Mouse (Mus musculus) ovary, adult 18-20 months (tissue): Measurements from ENCODE around the gene Cd96.

Experiments
- DNase-seq: peaks from one replicate; pipeline ENCODE4 v3.0.0; 2022; ENCODE audit warnings: low spot score, mixed read lengths

The Cd96 gene

DNA sequence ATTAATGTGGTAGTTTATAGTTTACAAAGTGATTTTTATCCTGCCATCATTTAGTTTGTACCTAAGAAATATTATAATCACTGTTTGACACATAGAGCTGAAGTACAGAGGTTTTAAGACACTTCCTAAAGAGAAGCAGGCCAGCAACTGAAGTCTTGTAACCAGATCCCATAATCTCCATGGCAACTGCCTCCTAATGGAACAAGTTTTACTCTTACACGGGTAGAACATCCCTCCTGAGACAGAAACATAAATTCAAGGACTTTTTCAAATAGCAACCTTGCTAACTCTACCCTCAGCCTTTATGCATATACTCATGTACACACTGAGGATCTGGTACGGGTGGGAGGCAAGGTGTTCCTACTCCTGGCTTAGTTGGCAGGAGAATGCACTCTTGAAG is 83.8 kb downstream of the Cd96 start:
- DNase-seq, result no peak

- no peak for DNase-seq
Observed at GRCm38 (mm10) chr16:46033896-46034295, 86.2 kb downstream of the Cd96 start.

- DNase-seq, result no peak
Observed at GRCm38 (mm10) chr16:46022958-46023491, 97.0 kb downstream of the Cd96 start.

GRCm38 (mm10) chr16:46022189-46022928 is 97.7 kb downstream of the Cd96 start:
- peak; percentile 13 for DNase-seq

GRCm38 (mm10) chr16:46021302-46021701 is 98.7 kb downstream of the Cd96 start:
- DNase-seq, result no peak

GRCm38 (mm10) chr16:46020396-46020795 is 99.7 kb downstream of the Cd96 start:
- DNase-seq, result no peak

GRCm38 (mm10) chr16:46019799-46020198 is 100.3 kb downstream of the Cd96 start:
- no peak for DNase-seq

DNA sequence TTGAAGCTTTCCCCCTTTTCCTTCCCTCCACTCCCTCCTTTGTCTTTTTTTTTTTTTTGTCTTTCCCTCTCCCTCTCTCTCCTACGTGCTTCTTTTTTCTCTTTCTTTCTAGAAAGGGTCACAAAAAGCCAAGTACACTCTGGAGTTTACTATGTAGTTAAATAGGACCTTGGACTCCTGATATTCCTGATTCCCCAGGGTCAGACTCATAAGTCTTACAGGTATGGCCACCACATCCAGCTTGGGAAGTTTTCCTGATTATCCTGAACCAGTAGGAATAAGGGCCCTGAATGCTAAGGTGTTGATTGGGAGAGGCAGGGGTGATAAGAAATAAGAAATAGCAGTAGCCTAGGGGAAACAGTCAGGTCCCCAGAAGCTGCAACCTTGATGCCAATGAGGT is 100.7 kb downstream of the Cd96 start:
- DNase-seq, result no peak

DNA sequence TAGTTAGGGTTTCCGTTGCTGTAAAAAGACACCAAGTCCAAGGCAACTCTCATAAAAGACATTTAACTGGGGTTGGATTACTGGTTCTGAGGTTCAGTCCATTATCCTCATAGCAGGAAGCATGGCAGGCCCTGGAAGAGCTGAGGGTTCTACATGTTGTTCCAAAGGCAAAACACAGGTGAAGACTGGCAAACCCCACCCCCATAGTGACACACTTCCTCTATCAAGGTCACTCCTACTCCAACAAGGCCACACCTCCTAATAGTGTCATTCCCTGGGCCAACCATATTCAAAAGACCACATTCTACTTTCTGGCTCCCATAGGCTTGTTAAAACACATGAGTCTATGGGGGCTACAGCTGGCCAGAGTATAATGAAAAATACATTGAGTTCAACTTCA is 108.4 kb downstream of the Cd96 start:
- DNase-seq, result no peak

GRCm38 (mm10) chr16:46010906-46011220 is 109.2 kb downstream of the Cd96 start:
- no peak for DNase-seq

GRCm38 (mm10) chr16:46010153-46010905 is 109.7 kb downstream of the Cd96 start, which contains the start of gene Plcxd2:
Plcxd2 (minus strand) TSS chr16:46010218.
- DNase-seq, result peak; percentile 93

GRCm38 (mm10) chr16:46009717-46010116 is 110.3 kb downstream of the Cd96 start:
- DNase-seq, result no peak

- no peak for DNase-seq
Observed at GRCm38 (mm10) chr16:46008766-46009165, 111.3 kb downstream of the Cd96 start.

DNA sequence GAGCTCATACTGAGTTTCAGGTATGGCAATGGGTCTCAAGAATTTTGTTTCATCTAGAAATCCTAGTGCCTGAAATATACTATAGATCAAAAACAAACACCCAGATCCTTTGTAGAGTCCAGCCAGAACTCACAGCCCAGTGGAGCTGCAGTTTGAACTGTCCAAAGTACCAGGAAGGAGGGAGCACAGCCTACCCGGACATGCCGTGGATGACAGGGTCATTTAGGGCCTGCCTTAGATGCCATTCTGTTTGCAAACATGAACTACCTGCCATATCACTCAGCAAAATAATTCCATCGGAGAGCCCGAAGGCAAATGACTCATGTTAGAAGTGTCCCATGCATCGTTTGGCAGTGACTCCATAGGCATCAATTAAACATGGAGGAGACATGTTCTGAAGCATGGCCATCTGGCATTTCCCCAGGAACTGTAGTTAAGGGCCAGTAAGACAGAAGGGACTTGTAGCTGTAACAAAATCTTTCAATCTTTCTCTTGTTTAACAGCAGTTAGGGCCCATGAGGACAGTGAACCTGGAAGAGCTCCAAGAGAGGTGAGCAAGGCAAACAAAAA is 111.9 kb downstream of the Cd96 start:
- no peak for DNase-seq

GRCm38 (mm10) chr16:46006261-46006660 is 113.8 kb downstream of the Cd96 start:
- no peak for DNase-seq

GRCm38 (mm10) chr16:46001550-46002166 is 118.4 kb downstream of the Cd96 start:
- DNase-seq, result no peak

- no peak for DNase-seq
Observed at GRCm38 (mm10) chr16:46000976-46001375, 119.1 kb downstream of the Cd96 start.

DNA sequence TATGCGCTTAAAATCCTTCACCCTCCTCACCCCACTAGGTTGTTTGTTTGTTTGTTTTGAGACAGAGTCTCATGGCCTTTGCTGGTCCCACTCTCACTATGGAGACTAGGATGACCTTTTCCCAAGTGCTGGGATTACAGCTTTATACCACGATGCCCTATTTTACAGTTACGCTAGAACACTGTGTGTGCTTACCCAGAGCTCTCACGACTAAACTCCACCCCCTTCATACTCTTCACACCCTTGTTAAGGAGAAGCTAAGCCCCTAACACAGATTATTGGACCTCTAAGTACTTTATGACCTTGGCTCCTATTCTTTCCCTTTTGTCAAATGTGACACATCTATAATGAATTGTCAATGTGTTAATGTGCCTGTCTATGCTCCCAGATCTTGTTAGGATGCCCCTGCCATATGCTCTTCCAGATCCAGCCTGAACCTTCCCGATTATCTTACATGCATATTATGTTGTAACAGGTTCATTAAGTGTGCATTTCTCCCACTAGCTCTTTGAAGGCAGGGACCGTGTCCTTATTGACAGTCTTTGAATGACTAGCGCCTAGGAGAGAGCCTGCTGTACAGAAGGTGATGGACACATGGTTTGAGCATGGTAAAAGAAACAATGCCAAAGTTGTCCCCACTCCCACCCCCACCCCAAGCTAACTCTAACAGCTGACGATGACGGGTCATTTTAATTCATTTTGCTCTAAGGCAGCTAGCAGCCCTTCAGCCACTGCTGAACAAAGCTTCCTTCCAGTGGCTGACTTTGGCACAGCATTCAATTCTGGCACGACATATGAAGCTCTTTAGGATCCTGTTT is 120.5 kb downstream of the Cd96 start:
- no peak for DNase-seq

DNA sequence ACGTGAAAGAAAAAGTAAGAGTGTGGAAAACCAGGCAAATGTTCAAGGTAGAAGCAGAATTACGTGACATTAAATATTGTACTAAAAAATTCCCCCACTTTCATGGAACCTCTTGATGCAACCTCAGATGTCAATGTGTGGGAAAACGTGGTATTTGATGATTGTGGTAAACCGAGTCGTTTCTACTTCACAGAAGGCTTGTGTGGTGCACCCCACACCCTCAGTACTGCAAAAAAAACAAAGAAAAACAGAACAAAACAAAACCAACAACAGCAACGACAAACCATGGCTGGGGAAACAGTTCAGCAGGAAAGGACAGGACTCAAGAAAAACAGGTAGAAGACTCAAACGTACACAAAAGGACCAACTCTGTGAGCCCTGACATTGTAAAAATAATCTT is 121.8 kb downstream of the Cd96 start:
- DNase-seq, result no peak

- no peak for DNase-seq
Observed at GRCm38 (mm10) chr16:45990901-45991676, 129.0 kb downstream of the Cd96 start.

GRCm38 (mm10) chr16:45986236-45986635 is 133.8 kb downstream of the Cd96 start:
- DNase-seq, result no peak
